Mouse (Mus musculus): Measurements from ENCODE around the gene Ankrd13b.

The Ankrd13b gene

GRCm38 (mm10) chr11:77508068-77509021 lies 18.9 kb upstream of the Ankrd13b start:
- DNase-seq (ENCODE audit: low spot score) = peak; percentile 81

- no peak for DNase-seq (ENCODE audit: low spot score)
These were observed 17.9 kb upstream of the Ankrd13b start for GRCm38 (mm10) chr11:77507426-77507825.

- no peak for DNase-seq (ENCODE audit: low spot score)
These were observed 17.5 kb upstream of the Ankrd13b start for GRCm38 (mm10) chr11:77506941-77507340.

- DNase-seq (ENCODE audit: low spot score) = no peak
These were observed 16.8 kb upstream of the Ankrd13b start for GRCm38 (mm10) chr11:77506273-77506672.

- DNase-seq (ENCODE audit: low spot score) = no peak
These were observed 16.0 kb upstream of the Ankrd13b start for GRCm38 (mm10) chr11:77505291-77505980.

GRCm38 (mm10) chr11:77504377-77504776 lies 14.9 kb upstream of the Ankrd13b start:
- no peak for DNase-seq (ENCODE audit: low spot score)

- no peak for DNase-seq (ENCODE audit: low spot score)
These were observed 14.0 kb upstream of the Ankrd13b start for GRCm38 (mm10) chr11:77503511-77503910.

GRCm38 (mm10) chr11:77502481-77502880 lies 13.0 kb upstream of the Ankrd13b start:
- no peak for DNase-seq (ENCODE audit: low spot score)

- DNase-seq (ENCODE audit: low spot score) = no peak
These were observed 12.5 kb upstream of the Ankrd13b start for GRCm38 (mm10) chr11:77501971-77502370.

- peak; percentile 73 for DNase-seq (ENCODE audit: low spot score)
These were observed 11.9 kb upstream of the Ankrd13b start for GRCm38 (mm10) chr11:77501392-77501791.

GRCm38 (mm10) chr11:77500361-77501325 lies 11.2 kb upstream of the Ankrd13b start:
- DNase-seq (ENCODE audit: low spot score) = no peak

- no peak for DNase-seq (ENCODE audit: low spot score)
These were observed 9.9 kb upstream of the Ankrd13b start for GRCm38 (mm10) chr11:77499354-77499753.

- DNase-seq (ENCODE audit: low spot score) = no peak
These were observed 9.0 kb upstream of the Ankrd13b start for GRCm38 (mm10) chr11:77498261-77499139.

GRCm38 (mm10) chr11:77497851-77498250 lies 8.4 kb upstream of the Ankrd13b start:
- DNase-seq (ENCODE audit: low spot score) = no peak

- no peak for DNase-seq (ENCODE audit: low spot score)
These were observed 7.9 kb upstream of the Ankrd13b start for GRCm38 (mm10) chr11:77497341-77497756.

GRCm38 (mm10) chr11:77495507-77495906 lies 6.0 kb upstream of the Ankrd13b start:
- no peak for DNase-seq (ENCODE audit: low spot score)

- no peak for DNase-seq (ENCODE audit: low spot score)
These were observed 5.3 kb upstream of the Ankrd13b start for GRCm38 (mm10) chr11:77494782-77495181.

- no peak for DNase-seq (ENCODE audit: low spot score)
These were observed 4.8 kb upstream of the Ankrd13b start for GRCm38 (mm10) chr11:77494344-77494676.

GRCm38 (mm10) chr11:77493512-77494343 lies 4.2 kb upstream of the Ankrd13b start, which contains the start of gene Git1:
TSS of gene Git1 (plus strand) at chr11:77493562.
- DNase-seq (ENCODE audit: low spot score) = no peak

- peak; percentile 89 for DNase-seq (ENCODE audit: low spot score)
These were observed 3.4 kb upstream of the Ankrd13b start for GRCm38 (mm10) chr11:77492911-77493332.
